Mouse (Mus musculus) cortical plate, adult 2 months (tissue): ENCODE results near the gene Ttll1. TPM values are rescaled to one million over a fixed set of nuclear protein-coding genes. Genes with fewer than 3 reads are reported as not detected.

Experiments
- H3K27ac ChIP-seq: fragments of 200-500 bp; 2 replicates; pipeline ENCODE4 v1.5.1; 2012; ENCODE audit warnings: low read length, control low read depth, inconsistent platforms; ENCODE audit not compliant: insufficient read depth
- H3K4me1 ChIP-seq: fragments of 200-500 bp; 2 replicates; pipeline ENCODE4 v1.6.1; 2011; ENCODE audit warnings: low read length; ENCODE audit not compliant: control insufficient read depth, insufficient read depth
- H3K4me3 ChIP-seq: fragments of 200-500 bp; 2 replicates; pipeline ENCODE4 v1.5.1; 2011; ENCODE audit warnings: mild to moderate bottlenecking, low read length, control low read depth; ENCODE audit not compliant: insufficient read depth
- CTCF ChIP-seq: fragments of 200-500 bp; IDR thresholded peaks from 2 replicates; pipeline ENCODE4 v1.5.1; 2011; ENCODE audit warnings: mild to moderate bottlenecking, control low read depth, low read length; ENCODE audit not compliant: insufficient read depth; ENCODE audit errors: extremely low read depth
- POLR2A ChIP-seq: fragments of 200-500 bp; IDR thresholded peaks from 2 replicates; pipeline ENCODE4 v1.6.1; 2011; ENCODE audit warnings: mild to moderate bottlenecking, low read length, control low read depth; ENCODE audit not compliant: insufficient read depth; ENCODE audit errors: extremely low read depth
- polyA plus RNA-seq: library from polyadenylated mRNA; depleted of rRNA; stranded (reverse); fragments of >200 nt; gene quantifications from 2 replicates; pipeline ENCODE4 v1.2.3, GENCODE M21; 2012

The Ttll1 gene
- polyA plus RNA-seq, 1 experiment = 50.1 TPM

- no peak overlapping the region for H3K4me3 ChIP-seq
- no peaks in the 10 kb centered on the region for H3K4me1 ChIP-seq
- TF ChIP-seq POLR2A (no peak), CTCF (peak; percentile 28; the same call in 1 of the 2 replicates)
- H3K27ac ChIP-seq = no peak overlapping the region
Measured at GRCm38 (mm10) chr15:83483482-83483881, 27.2 kb downstream of the Ttll1 start.

DNA sequence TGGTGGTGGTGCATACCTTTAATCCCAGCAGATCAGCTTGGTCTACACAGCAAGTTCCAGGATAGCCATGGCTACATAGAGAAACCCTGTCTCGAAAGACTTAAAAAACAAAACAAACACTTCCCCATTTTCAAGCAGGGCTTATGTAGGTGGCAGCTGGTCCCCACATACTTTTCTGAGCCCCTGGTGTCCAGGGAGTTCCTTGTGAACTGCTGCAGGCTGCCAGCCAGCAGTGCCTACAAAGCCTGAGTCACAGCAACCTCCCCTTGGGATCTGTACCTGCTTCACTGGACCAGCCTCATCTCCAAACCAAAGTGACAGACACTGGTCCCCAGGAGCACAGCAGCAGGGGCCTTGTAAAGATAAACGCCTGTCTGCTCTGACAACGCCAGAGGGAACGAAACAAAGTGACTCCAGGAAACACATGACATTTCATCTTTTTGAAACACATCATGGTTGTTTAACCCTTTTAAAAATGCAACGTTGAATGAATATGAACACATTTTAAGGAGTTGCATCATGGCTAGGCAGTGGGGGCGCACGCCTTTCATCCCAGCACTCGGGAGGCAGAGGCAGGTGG is 28.0 kb downstream of the Ttll1 start:
- H3K27ac ChIP-seq = no peak overlapping the region
- H3K4me3 ChIP-seq = no peak overlapping the region
- TF ChIP-seq CTCF (no peak), POLR2A (no peak)

DNA sequence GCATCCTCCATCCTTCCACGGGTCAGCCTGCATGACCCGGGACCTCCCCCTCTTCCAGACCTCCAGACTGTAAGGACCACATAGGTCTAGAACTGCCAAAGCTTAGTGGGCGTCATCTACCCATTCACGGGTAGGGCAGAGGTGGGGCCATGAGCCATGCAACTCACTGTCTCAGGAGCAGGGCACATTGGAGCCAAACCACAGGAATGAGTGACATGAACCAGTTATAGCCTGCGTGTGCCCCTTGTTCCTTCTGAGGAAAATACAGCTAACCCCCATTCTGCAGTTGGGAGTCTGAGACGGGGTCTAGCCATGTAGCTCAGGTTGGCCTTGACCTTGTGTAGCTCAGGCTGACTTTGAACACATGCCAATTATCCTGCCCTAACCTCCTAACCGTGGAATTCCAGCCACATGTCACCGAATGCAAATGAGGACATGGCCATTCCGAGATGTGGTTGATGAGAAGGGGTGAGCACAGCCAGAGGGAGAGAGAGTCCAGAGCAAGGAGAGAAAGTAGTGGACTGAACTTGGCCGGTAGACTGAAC is 29.4 kb downstream of the Ttll1 start:
- no peak overlapping the region for H3K27ac ChIP-seq
- H3K4me3 ChIP-seq = no peak overlapping the region
- TF ChIP-seq CTCF = no peak
- no peak for TF ChIP-seq POLR2A
- no peaks in the 10 kb centered on the region for H3K4me1 ChIP-seq

More for the DNA sequence above, 28.0 kb downstream of the Ttll1 start:
- no peaks in the 10 kb centered on the region for H3K4me1 ChIP-seq

DNA sequence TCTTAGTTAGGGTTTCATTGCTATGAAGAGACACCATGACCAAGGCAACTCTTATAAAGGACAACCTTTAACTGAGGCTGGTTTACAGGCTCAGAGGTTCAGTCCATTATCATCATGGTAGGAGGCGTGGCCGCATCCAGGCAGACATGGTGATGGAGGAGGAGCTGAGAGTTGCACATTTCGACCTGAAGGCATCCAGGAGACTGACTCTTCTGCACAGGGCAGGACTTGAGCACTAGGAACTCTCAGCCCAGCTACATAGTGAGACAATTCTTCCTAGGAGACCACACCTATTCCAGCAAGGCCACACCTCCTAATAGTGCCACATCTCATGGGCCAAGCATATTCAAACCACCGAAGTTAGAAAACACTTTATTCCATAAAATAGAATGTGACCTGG is 30.9 kb downstream of the Ttll1 start:
- H3K4me1 ChIP-seq = no peaks in the 10 kb centered on the region
- no peak overlapping the region for H3K4me3 ChIP-seq
- TF ChIP-seq CTCF (no peak), POLR2A (no peak)
- no peak overlapping the region for H3K27ac ChIP-seq

DNA sequence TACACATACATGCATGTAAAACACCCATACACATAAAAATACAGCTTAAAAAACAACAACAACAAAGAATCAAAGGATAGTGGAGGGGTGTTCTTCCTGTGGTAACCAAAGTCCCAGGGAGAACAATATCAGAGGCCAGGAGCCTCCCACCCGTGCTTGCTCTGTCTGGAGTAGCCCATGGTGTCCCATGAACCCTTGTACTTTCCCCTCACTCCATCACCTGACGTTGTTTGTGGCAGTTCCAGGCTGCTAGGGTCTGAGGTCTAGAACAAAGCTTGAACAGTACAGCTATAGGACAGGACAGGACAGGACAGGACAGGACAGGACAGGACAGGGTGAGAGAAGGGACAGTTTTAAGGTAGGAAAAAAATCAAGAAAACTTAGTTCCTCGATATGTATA is 32.6 kb downstream of the Ttll1 start:
- TF ChIP-seq CTCF (no peak), POLR2A (no peak)
- Histone ChIP-seq H3K4me3 (no peak overlapping the region), H3K27ac (no peak overlapping the region), H3K4me1 (no peaks in the 10 kb centered on the region)

DNA sequence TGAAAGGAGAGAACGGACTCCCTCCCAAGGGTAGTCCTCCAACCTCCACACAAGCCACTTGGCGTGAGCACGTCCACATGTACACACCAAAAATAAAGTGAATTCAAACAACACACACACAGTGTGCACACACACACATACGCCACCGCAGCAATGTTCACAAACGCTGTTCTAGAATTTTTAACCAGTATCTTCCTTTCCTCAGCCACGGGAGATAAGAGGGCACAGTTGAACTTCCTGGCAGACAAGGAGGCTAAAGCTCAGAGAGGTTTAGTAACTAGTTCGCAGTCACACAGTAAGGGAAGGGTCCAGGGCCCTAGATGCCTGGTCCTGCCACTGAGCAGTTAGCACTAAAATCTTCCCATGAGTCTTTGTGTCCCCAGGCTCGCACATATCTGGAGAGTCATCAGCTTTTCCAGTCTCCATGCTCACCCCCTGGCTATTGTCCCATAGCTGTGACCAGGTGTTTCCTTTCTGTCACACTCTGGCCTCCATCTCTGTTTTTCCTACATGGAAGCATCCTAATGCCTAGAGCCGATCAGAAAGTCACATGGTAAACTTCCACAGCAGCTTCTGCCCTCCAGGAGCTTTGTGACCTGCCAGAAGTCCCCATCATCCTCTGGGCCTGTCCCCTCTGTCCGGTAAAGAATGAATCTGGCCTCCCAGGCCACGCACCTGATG is 34.0 kb downstream of the Ttll1 start:
- TF ChIP-seq POLR2A (no peak), CTCF (no peak)
- H3K4me3 ChIP-seq = no peak overlapping the region
- H3K27ac ChIP-seq = no peak overlapping the region
- H3K4me1 ChIP-seq = no peaks in the 10 kb centered on the region

DNA sequence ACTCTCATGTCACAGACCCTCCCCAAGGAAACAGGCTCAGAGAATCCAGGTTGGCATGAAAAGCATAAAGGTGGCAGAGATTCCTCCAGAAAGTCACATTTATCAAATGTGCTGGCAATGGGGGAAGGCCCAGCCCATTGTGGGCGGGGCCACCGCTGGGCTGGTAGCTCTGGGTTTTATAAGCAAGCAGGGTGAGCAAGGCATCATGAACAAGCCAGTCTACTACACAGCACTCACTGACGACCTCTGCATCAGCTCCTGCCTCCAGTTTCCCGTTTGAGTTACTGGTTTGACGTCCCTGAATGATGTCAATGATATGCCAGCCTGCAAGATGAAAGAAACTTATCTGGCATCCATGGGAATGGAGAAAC is 36.2 kb downstream of the Ttll1 start:
- Histone ChIP-seq H3K4me1 (no peaks in the 10 kb centered on the region), H3K4me3 (no peak overlapping the region), H3K27ac (no peak overlapping the region)
- TF ChIP-seq POLR2A (no peak), CTCF (no peak)

- no peak overlapping the region for H3K27ac ChIP-seq
- TF ChIP-seq CTCF (no peak), POLR2A (no peak)
- H3K4me3 ChIP-seq = no peak overlapping the region
- H3K4me1 ChIP-seq = no peaks in the 10 kb centered on the region
Measured at GRCm38 (mm10) chr15:83473832-83474465, 36.7 kb downstream of the Ttll1 start.

- Histone ChIP-seq H3K27ac (no peak overlapping the region), H3K4me3 (no peak overlapping the region), H3K4me1 (no peaks in the 10 kb centered on the region)
- TF ChIP-seq CTCF (no peak), POLR2A (no peak)
Measured at GRCm38 (mm10) chr15:83473251-83473650, 37.4 kb downstream of the Ttll1 start.

DNA sequence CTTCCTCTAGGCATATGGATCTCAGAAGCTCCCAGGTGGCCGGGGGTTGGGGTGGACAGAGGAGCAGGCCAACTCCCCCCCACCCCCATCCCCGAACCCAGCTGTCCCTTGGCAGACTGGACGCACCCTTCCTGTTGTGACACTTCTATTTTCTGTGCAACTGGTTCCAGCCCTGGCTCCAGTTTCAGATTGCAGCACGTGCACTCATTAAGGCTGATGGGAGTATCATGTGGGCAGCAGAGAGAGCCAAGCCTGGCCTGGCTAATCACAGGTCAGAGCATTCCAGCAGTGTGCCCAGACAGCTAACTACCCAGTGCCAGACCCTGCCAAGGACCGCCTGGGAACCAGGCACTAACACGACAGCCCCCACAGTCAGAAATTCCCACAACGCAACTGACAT is 39.2 kb downstream of the Ttll1 start:
- H3K27ac ChIP-seq = no peak overlapping the region
- no peak for TF ChIP-seq CTCF
- TF ChIP-seq POLR2A = no peak
- no peak overlapping the region for H3K4me3 ChIP-seq

More for the DNA sequence above, 39.2 kb downstream of the Ttll1 start:
- no peaks in the 10 kb centered on the region for H3K4me1 ChIP-seq
